Mouse (Mus musculus): Measurements from ENCODE around the gene Ppef1. TPM values are rescaled to one million over a fixed set of nuclear protein-coding genes. Genes with fewer than 3 reads are reported as not detected.

The Ppef1 gene
- polyA plus RNA-seq, 1 experiment from 2014 or later = 0.06 TPM

- H3K27me3 ChIP-seq (replicated peaks) = no peaks in the 10 kb centered on the region
- H3K27ac ChIP-seq = no peak overlapping the region
- no peak for ATAC-seq
- 83% methylated on average over 1 of the region's 1 CpGs for WGBS
- H3K4me2 ChIP-seq (replicated peaks) = no peak overlapping the region
- no peak overlapping the region for H3K9ac ChIP-seq
- no peaks in the 10 kb centered on the region for H3K9me3 ChIP-seq
- no peak overlapping the region for H3K4me3 ChIP-seq (replicated peaks)
- no peaks in the 10 kb centered on the region for H3K36me3 ChIP-seq
- no peaks in the 10 kb centered on the region for H3K4me1 ChIP-seq (replicated peaks)
These were observed 65.6 kb downstream of the Ppef1 start for GRCm38 (mm10) chrX:160669992-160670391.

- 51% methylated on average over 4 of the region's 4 CpGs for WGBS
- Histone ChIP-seq H3K9me3 (no peaks in the 10 kb centered on the region), H3K36me3 (no peaks in the 10 kb centered on the region), H3K27ac (no peak overlapping the region), H3K9ac (no peak overlapping the region), H3K4me2 (replicated peaks) (no peak overlapping the region), H3K4me3 (replicated peaks) (no peak overlapping the region), H3K27me3 (replicated peaks) (no peaks in the 10 kb centered on the region), H3K4me1 (replicated peaks) (no peaks in the 10 kb centered on the region)
- no peak for ATAC-seq
These were observed 124.5 kb downstream of the Ppef1 start for GRCm38 (mm10) chrX:160610882-160611644.

- Histone ChIP-seq H3K36me3 (no peaks in the 10 kb centered on the region), H3K27me3 (replicated peaks) (no peaks in the 10 kb centered on the region), H3K4me1 (replicated peaks) (no peaks in the 10 kb centered on the region), H3K4me3 (replicated peaks) (no peak overlapping the region), H3K9me3 (no peaks in the 10 kb centered on the region), H3K4me2 (replicated peaks) (no peak overlapping the region), H3K27ac (no peak overlapping the region), H3K9ac (no peak overlapping the region)
- ATAC-seq = no peak
- WGBS = 84% methylated on average over 2 of the region's 2 CpGs
These were observed 125.1 kb downstream of the Ppef1 start for GRCm38 (mm10) chrX:160610482-160610881.

GRCm38 (mm10) chrX:160609849-160610248, 125.7 kb downstream of the Ppef1 start:
- Histone ChIP-seq H3K27me3 (replicated peaks) (no peaks in the 10 kb centered on the region), H3K4me3 (replicated peaks) (no peak overlapping the region), H3K9ac (no peak overlapping the region), H3K9me3 (no peaks in the 10 kb centered on the region), H3K4me2 (replicated peaks) (no peak overlapping the region), H3K27ac (no peak overlapping the region), H3K36me3 (no peaks in the 10 kb centered on the region), H3K4me1 (replicated peaks) (no peaks in the 10 kb centered on the region)
- 32% methylated on average over 3 of the region's 3 CpGs for WGBS
- ATAC-seq = no peak

- 0 out of 2 replicates have a peak, but pooled peaks cover 3% of the 10 kb centered on the region for H3K27me3 ChIP-seq (replicated peaks)
- H3K27ac ChIP-seq = no peak overlapping the region
- H3K4me3 ChIP-seq (replicated peaks) = no peak overlapping the region
- H3K4me1 ChIP-seq (replicated peaks) = no peaks in the 10 kb centered on the region
- 61% methylated on average over 6 of the region's 6 CpGs for WGBS
- H3K9ac ChIP-seq = no peak overlapping the region
- no peak for ATAC-seq
- no peak overlapping the region for H3K4me2 ChIP-seq (replicated peaks)
- no peaks in the 10 kb centered on the region for H3K36me3 ChIP-seq
- H3K9me3 ChIP-seq = no peaks in the 10 kb centered on the region
These were observed 131.5 kb downstream of the Ppef1 start for GRCm38 (mm10) chrX:160603981-160604541.

DNA sequence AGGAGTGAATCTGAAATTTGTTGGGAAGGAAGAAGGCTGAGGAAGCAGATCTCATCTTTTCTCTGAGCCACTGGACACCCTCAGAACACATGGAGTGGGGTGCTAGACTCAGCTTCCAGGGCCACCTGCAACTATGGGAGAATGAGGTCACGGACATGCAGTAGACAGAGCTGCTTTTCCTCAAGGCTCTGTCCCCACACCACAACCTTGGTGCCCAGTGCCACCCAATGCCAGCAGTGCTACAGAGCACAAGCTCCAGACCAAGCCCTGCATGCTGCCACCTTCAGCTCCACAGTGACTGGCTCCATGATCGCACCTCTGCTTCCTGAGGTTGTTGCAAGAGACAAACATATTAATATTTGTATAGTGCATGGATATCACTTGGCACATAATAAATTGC, 132.2 kb downstream of the Ppef1 start:
- no peak overlapping the region for H3K9ac ChIP-seq
- 84% methylated on average over 2 of the region's 2 CpGs for WGBS
- ATAC-seq = no peak
- H3K9me3 ChIP-seq = no peaks in the 10 kb centered on the region
- no peaks in the 10 kb centered on the region for H3K4me1 ChIP-seq (replicated peaks)
- no peak overlapping the region for H3K27ac ChIP-seq
- H3K36me3 ChIP-seq = no peaks in the 10 kb centered on the region
- 0 out of 2 replicates have a peak, but pooled peaks cover 3% of the 10 kb centered on the region for H3K27me3 ChIP-seq (replicated peaks)
- no peak overlapping the region for H3K4me2 ChIP-seq (replicated peaks)
- H3K4me3 ChIP-seq (replicated peaks) = no peak overlapping the region

GRCm38 (mm10) chrX:160602770-160603169, 132.8 kb downstream of the Ppef1 start:
- no peaks in the 10 kb centered on the region for H3K36me3 ChIP-seq
- no peak overlapping the region for H3K9ac ChIP-seq
- H3K4me1 ChIP-seq (replicated peaks) = no peaks in the 10 kb centered on the region
- H3K9me3 ChIP-seq = no peaks in the 10 kb centered on the region
- ATAC-seq = peak; percentile 82
- 0 out of 2 replicates have a peak, but pooled peaks cover 3% of the 10 kb centered on the region for H3K27me3 ChIP-seq (replicated peaks)
- no peak overlapping the region for H3K27ac ChIP-seq
- H3K4me3 ChIP-seq (replicated peaks) = no peak overlapping the region
- no peak overlapping the region for H3K4me2 ChIP-seq (replicated peaks)
- WGBS = 68% methylated on average over 1 of the region's 1 CpGs

DNA sequence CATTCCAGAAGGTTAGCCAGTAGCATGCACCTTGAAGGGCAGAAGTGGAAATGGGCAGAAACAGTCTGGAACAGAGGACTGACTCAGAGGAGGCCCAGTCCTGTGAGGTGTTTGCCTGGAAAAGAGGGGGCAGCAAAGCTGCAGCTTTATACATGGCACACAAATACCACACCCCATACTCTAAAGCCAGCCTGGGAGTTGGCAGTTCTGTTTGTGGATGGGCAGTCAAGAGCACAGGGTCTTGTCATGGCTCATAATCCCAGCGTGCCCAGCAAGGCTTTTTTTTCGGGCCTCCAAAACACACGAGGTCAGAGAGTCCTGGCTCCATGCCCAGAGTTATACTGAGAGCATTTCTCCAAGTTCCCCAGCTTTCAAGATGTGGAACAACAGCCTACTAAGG, 134.5 kb downstream of the Ppef1 start:
- no peaks in the 10 kb centered on the region for H3K9me3 ChIP-seq
- ATAC-seq = no peak
- 0 out of 2 replicates have a peak, but pooled peaks cover 3% of the 10 kb centered on the region for H3K27me3 ChIP-seq (replicated peaks)
- no peaks in the 10 kb centered on the region for H3K36me3 ChIP-seq
- no peak overlapping the region for H3K4me2 ChIP-seq (replicated peaks)
- 39% methylated on average over 3 of the region's 3 CpGs for WGBS
- no peak overlapping the region for H3K4me3 ChIP-seq (replicated peaks)
- no peak overlapping the region for H3K27ac ChIP-seq
- no peak overlapping the region for H3K9ac ChIP-seq
- H3K4me1 ChIP-seq (replicated peaks) = no peaks in the 10 kb centered on the region

DNA sequence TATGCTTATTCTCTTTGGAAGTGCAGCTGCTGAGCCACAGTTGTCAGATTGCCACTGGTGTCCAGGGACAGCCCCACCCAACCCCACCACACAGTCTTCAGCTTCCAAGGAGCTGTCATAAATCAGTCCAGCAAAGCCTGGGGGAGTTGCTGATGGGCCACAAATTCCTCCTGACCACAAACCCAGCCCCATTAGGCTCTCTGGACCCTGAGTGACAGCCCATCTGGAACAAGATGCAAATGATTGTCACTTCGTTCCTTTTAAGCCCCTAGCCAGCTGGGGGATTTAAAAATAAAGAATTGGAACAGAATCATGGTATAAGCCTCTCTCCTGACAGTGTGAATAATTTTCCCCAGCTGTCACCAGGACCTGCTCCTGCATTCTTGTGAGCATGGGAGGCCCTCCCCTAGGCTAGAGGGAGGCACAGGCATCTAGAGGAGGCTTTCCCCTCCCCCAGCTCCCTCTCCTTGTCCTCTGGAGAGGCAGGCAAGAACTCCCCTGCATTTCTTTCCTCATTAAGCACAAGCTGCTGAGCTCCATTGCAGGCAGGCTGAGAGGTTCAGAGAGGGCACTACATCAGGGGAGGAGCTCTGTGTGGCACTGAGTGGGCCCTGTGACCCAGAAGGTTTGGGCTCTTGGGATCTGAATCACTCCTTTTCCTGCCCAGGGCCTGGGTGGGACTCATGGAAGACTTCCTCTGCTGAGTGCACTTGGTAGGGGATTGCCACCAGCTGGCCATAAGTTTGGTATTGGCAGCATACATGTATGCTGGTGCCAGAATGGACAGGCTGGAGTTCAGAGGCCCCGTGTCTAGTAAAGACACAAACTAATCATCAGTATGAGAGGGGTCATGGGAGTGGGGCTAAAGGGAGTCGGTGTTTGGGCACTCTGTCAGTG, 136.8 kb downstream of the Ppef1 start:
- H3K4me3 ChIP-seq (replicated peaks) = no peak overlapping the region
- ATAC-seq = peak; percentile 40; the same call in 1 of the 2 replicates
- no peak overlapping the region for H3K4me2 ChIP-seq (replicated peaks)
- H3K4me1 ChIP-seq (replicated peaks) = no peaks in the 10 kb centered on the region
- H3K27me3 ChIP-seq (replicated peaks) = no peaks in the 10 kb centered on the region
- 38% methylated on average over 3 of the region's 3 CpGs for WGBS
- no peaks in the 10 kb centered on the region for H3K9me3 ChIP-seq
- H3K27ac ChIP-seq = no peak overlapping the region
- H3K36me3 ChIP-seq = no peaks in the 10 kb centered on the region
- no peak overlapping the region for H3K9ac ChIP-seq

GRCm38 (mm10) chrX:160598055-160598454, 137.5 kb downstream of the Ppef1 start:
- H3K27ac ChIP-seq = no peak overlapping the region
- no peak overlapping the region for H3K9ac ChIP-seq
- no peak overlapping the region for H3K4me2 ChIP-seq (replicated peaks)
- 71% methylated on average over 2 of the region's 2 CpGs for WGBS
- no peak overlapping the region for H3K4me3 ChIP-seq (replicated peaks)
- H3K9me3 ChIP-seq = no peaks in the 10 kb centered on the region
- H3K36me3 ChIP-seq = no peaks in the 10 kb centered on the region
- H3K27me3 ChIP-seq (replicated peaks) = no peaks in the 10 kb centered on the region
- no peak for ATAC-seq
- no peaks in the 10 kb centered on the region for H3K4me1 ChIP-seq (replicated peaks)

DNA sequence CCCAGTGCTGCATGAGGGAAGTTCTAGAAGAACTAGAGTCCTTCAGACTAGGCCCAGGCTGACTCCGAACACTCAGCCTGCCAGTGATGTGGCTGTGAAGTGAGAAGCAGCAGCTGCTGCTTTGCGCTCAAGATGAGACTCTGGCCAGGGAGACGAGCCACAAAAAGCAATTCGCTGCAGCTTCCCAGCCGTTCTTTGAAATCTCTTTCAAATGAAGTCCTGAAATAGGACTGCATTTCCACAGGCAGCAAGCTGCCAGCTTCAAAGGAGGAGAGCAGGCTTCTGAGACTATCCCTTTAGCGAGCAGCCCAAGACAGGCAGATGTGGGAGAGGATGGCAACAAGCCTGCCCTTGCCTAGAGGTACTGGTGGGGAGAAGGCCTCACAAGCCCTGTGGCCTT, 142.6 kb downstream of the Ppef1 start:
- no peaks in the 10 kb centered on the region for H3K36me3 ChIP-seq
- 80% methylated on average over 6 of the region's 6 CpGs for WGBS
- no peak overlapping the region for H3K27ac ChIP-seq
- H3K27me3 ChIP-seq (replicated peaks) = no peaks in the 10 kb centered on the region
- no peak overlapping the region for H3K4me3 ChIP-seq (replicated peaks)
- no peak for ATAC-seq
- no peaks in the 10 kb centered on the region for H3K9me3 ChIP-seq
- H3K4me1 ChIP-seq (replicated peaks) = no peaks in the 10 kb centered on the region
- no peak overlapping the region for H3K4me2 ChIP-seq (replicated peaks)
- no peak overlapping the region for H3K9ac ChIP-seq

GRCm38 (mm10) chrX:160590147-160590546, 145.4 kb downstream of the Ppef1 start:
- Histone ChIP-seq H3K27me3 (replicated peaks) (no peaks in the 10 kb centered on the region), H3K36me3 (no peaks in the 10 kb centered on the region), H3K4me3 (replicated peaks) (no peak overlapping the region), H3K27ac (no peak overlapping the region), H3K4me2 (replicated peaks) (no peak overlapping the region), H3K9ac (no peak overlapping the region), H3K9me3 (no peaks in the 10 kb centered on the region), H3K4me1 (replicated peaks) (no peaks in the 10 kb centered on the region)
- no peak for ATAC-seq
- WGBS = 93% methylated on average over 7 of the region's 7 CpGs
